Mouse (Mus musculus) ES-Bruce4 (cell line): Measurements from ENCODE around the gene Rinl. TPM values are rescaled to one million over a fixed set of nuclear protein-coding genes. Genes with fewer than 3 reads are reported as not detected.

ENCODE experiments used
- H3K27ac ChIP-seq: 2 replicates; pipeline ENCODE4 v1.5.1; 2012; ENCODE audit warnings: low read length, inconsistent platforms; ENCODE audit not compliant: insufficient read depth
- H3K27me3 ChIP-seq: 2 replicates; pipeline ENCODE4 v1.6.1; 2012; ENCODE audit warnings: mild to moderate bottlenecking, low read length, inconsistent platforms; ENCODE audit not compliant: control insufficient read depth, poor library complexity, insufficient read depth, severe bottlenecking
- H3K36me3 ChIP-seq: 2 replicates; pipeline ENCODE4 v1.6.1; 2012; ENCODE audit warnings: inconsistent platforms, mild to moderate bottlenecking, low read length, moderate library complexity; ENCODE audit not compliant: control insufficient read depth, poor library complexity, insufficient read depth, severe bottlenecking
- H3K4me1 ChIP-seq: one replicate; pipeline ENCODE4 v1.8.1; 2011; ENCODE audit warnings: low read length; ENCODE audit not compliant: control insufficient read depth, insufficient read depth
- H3K4me3 ChIP-seq: 2 replicates; pipeline ENCODE4 v1.5.1; 2011; ENCODE audit warnings: low read depth, mild to moderate bottlenecking, low read length
- H3K9ac ChIP-seq: 2 replicates; pipeline ENCODE4 v1.6.1; 2012; ENCODE audit warnings: low read depth, mild to moderate bottlenecking, inconsistent platforms; ENCODE audit not compliant: poor library complexity, severe bottlenecking
- H3K9me3 ChIP-seq: replicated peaks from 2 replicates; pipeline ENCODE4 v1.6.1; 2012; ENCODE audit warnings: mild to moderate bottlenecking, low read length, inconsistent platforms; ENCODE audit not compliant: control insufficient read depth, poor library complexity, insufficient read depth, severe bottlenecking
- CTCF ChIP-seq: IDR thresholded peaks from one replicate; pipeline ENCODE4 v1.8.1; 2011; ENCODE audit warnings: low read depth, low read length
- EP300 ChIP-seq: IDR thresholded peaks from 2 replicates; pipeline ENCODE4 v1.6.1; 2011; ENCODE audit warnings: low read depth, low read length; ENCODE audit not compliant: insufficient read depth
- POLR2A ChIP-seq: IDR thresholded peaks from one replicate; pipeline ENCODE4 v1.8.1; 2011; ENCODE audit warnings: low read length; ENCODE audit not compliant: insufficient read depth
- polyA plus RNA-seq: library from polyadenylated mRNA; stranded (reverse); fragments of >200 nt; gene quantifications from 2 replicates; pipeline ENCODE4 v1.2.4, GENCODE M21; 2011; ENCODE audit warnings: low read depth; ENCODE audit not compliant: missing spikeins, insufficient read depth, insufficient read length

Rinl gene
- polyA plus RNA-seq, 1 experiment = 28.0 TPM

GRCm38 (mm10) chr7:28801901-28802670 lies 13.3 kb downstream of the Rinl start:
- TF ChIP-seq POLR2A (no peak), CTCF (no peak), EP300 (no peak)
- Histone ChIP-seq H3K9ac (peak overlapping the region; percentile 46), H3K4me3 (peak overlapping the region; percentile 1; the same call in 1 of the 2 replicates)

DNA sequence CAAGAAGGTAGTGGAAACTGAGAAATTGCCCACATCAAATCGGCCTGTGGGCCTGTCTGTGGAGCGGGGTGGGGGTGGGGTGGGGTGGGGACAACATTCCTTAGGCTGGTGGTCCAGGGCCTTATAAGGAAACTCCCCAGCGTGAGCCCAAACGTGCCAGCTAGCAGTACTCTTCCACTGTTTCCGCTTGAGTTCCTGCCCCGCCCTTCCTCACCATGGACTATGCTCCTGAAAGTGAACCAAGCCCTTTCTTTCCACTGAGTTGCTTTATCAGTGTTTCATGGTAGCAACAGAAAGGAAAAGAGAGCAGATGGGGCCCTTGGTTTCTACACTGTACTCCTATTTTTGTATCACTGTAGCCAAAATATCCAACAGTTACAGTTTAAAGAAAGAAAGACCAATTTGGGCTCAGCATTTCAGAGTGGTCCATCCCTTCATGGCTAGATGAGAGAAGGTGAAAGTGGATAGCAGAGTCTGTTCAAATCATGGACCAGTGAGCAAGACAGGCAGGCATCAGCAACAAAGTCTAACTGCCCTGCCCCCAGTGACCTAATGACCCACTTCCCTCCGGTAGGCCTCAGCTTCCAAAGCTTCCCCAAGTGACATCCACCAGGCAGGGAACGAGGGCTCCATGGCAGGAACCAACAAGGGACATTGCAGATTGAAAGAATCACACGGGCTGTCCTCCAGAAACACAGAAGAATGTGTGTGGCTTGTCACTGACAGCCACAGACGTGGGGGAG lies 14.2 kb downstream of the Rinl start:
- no peak for TF ChIP-seq POLR2A
- no peak for TF ChIP-seq CTCF
- TF ChIP-seq EP300 = peak; percentile 69; the same call in 1 of the 2 replicates
- Histone ChIP-seq H3K27me3 (no peaks in the 10 kb centered on the region), H3K36me3 (peaks cover 4% of the 10 kb centered on the region), H3K4me3 (no peak overlapping the region), H3K9me3 (no peaks in the 10 kb centered on the region), H3K27ac (peak overlapping the region; percentile 100), H3K9ac (peak overlapping the region; percentile 46), H3K4me1 (peaks cover 7% of the 10 kb centered on the region)

More at GRCm38 (mm10) chr7:28801901-28802670, 13.3 kb downstream of the Rinl start:
- peaks cover 9% of the 10 kb centered on the region for H3K4me1 ChIP-seq
- H3K27ac ChIP-seq = peak overlapping the region; percentile 100
- H3K9me3 ChIP-seq = no peaks in the 10 kb centered on the region
- peaks cover 5% of the 10 kb centered on the region for H3K36me3 ChIP-seq
- H3K27me3 ChIP-seq = no peaks in the 10 kb centered on the region

GRCm38 (mm10) chr7:28803756-28804155 lies 15.0 kb downstream of the Rinl start:
- H3K27ac ChIP-seq = peak overlapping the region; percentile 87
- H3K36me3 ChIP-seq = peaks cover 2% of the 10 kb centered on the region
- peaks cover 7% of the 10 kb centered on the region for H3K4me1 ChIP-seq
- no peak for TF ChIP-seq CTCF
- no peak for TF ChIP-seq EP300
- no peak for TF ChIP-seq POLR2A
- H3K27me3 ChIP-seq = no peaks in the 10 kb centered on the region
- no peaks in the 10 kb centered on the region for H3K9me3 ChIP-seq
- no peak overlapping the region for H3K4me3 ChIP-seq
- H3K9ac ChIP-seq = peak overlapping the region; percentile 2; the same call in 1 of the 2 replicates

- Histone ChIP-seq H3K36me3 (peaks cover 2% of the 10 kb centered on the region), H3K27ac (no peak overlapping the region), H3K27me3 (no peaks in the 10 kb centered on the region), H3K4me3 (no peak overlapping the region), H3K4me1 (peaks cover 7% of the 10 kb centered on the region), H3K9ac (no peak overlapping the region), H3K9me3 (no peaks in the 10 kb centered on the region)
- TF ChIP-seq POLR2A (no peak), EP300 (no peak), CTCF (no peak)
Observed at GRCm38 (mm10) chr7:28806869-28807268, 18.1 kb downstream of the Rinl start.

GRCm38 (mm10) chr7:28807641-28808220 lies 19.0 kb downstream of the Rinl start:
- peaks cover 10% of the 10 kb centered on the region for H3K36me3 ChIP-seq
- H3K9ac ChIP-seq = peak overlapping the region; percentile 84
- peak overlapping the region; percentile 80 for H3K27ac ChIP-seq
- no peak for TF ChIP-seq CTCF
- no peaks in the 10 kb centered on the region for H3K9me3 ChIP-seq
- peak overlapping the region; percentile 91 for H3K4me3 ChIP-seq
- peaks cover 7% of the 10 kb centered on the region for H3K4me1 ChIP-seq
- no peaks in the 10 kb centered on the region for H3K27me3 ChIP-seq
